Mouse (Mus musculus) kidney, postnatal 0 days (tissue): ENCODE measurements at regions not wholly inside any gene's neighbourhood (a gene's known extent, or its start where the extent isn't known, plus 50 kb on each side); places are given as distances from the start of the nearest gene placed in this dataset.

Source experiments
- ATAC-seq: fragments of 200-750 bp; cut with Nextera tagmentation; replicated peaks from 2 replicates; pipeline ENCODE4 v1.8.0; 2017; ENCODE audit warnings: low read depth, moderate number of reproducible peaks, moderate TSS enrichment, moderate library complexity; ENCODE audit not compliant: low FRiP score
- DNase-seq: peaks from one replicate; pipeline ENCODE4 v3.0.0-alpha.2; 2016; ENCODE audit warnings: low spot score
- H3K27ac ChIP-seq: fragments of 300-500 bp; sonication (generic); 2 replicates; pipeline ENCODE4 v1.5.1; 2014; ENCODE audit warnings: mild to moderate bottlenecking
- H3K27me3 ChIP-seq: fragments of 300-500 bp; sonication (generic); 2 replicates; pipeline ENCODE4 v1.6.1; 2014; ENCODE audit warnings: low read length, mixed read lengths; ENCODE audit not compliant: insufficient read depth
- H3K36me3 ChIP-seq: fragments of 300-500 bp; sonication (generic); 2 replicates; pipeline ENCODE4 v1.6.1; 2014; ENCODE audit warnings: low read length, mixed read lengths; ENCODE audit not compliant: insufficient read depth
- H3K4me1 ChIP-seq: fragments of 300-500 bp; sonication (generic); replicated peaks from 2 replicates; pipeline ENCODE4 v1.6.1; 2014; ENCODE audit warnings: antibody characterized with exemption, low read length, mixed read lengths; ENCODE audit not compliant: insufficient read depth
- H3K4me2 ChIP-seq: fragments of 300-500 bp; sonication (generic); 2 replicates; pipeline ENCODE4 v1.6.1; 2014; ENCODE audit warnings: mild to moderate bottlenecking, low read length, moderate library complexity, mixed read lengths
- H3K4me3 ChIP-seq: fragments of 300-500 bp; sonication (generic); replicated peaks from 2 replicates; pipeline ENCODE4 v1.5.1; 2014; ENCODE audit warnings: low read depth, low read length
- H3K9ac ChIP-seq: fragments of 300-500 bp; sonication (generic); 2 replicates; pipeline ENCODE4 v1.6.1; 2014; ENCODE audit warnings: low read depth, low read length
- H3K9me3 ChIP-seq: fragments of 300-500 bp; sonication (generic); replicated peaks from 2 replicates; pipeline ENCODE4 v1.6.1; 2016; ENCODE audit warnings: low read length, inconsistent platforms, mixed read lengths
- CTCF ChIP-seq: IDR thresholded peaks from 2 replicates; pipeline ENCODE4 v1.5.1; 2016; ENCODE audit warnings: antibody characterized with exemption, low read depth, mild to moderate bottlenecking, moderate library complexity
- WGBS: fragments of 180-500 bp; shearing (Covaris S2); extraction: QIAGEN DNeasy Blood & Tissue Kit; methylation state at CpG from one replicate; pipeline ENCODE4 v1.1.7; 2014; 5-methylcytosine and 5-hydroxymethylcytosine counted together

GRCm38 (mm10) chr3:39425643-39426016 lies 538.9 kb downstream of the Fat4 start:
- DNase-seq (no peak), ATAC-seq (no peak)
- H3K27me3 ChIP-seq: no peaks in the 10 kb centered on the region
- H3K4me3 ChIP-seq: no peak overlapping the region
- no peaks in the 10 kb centered on the region for H3K36me3 ChIP-seq
- H3K4me1 ChIP-seq: no peaks in the 10 kb centered on the region
- H3K27ac ChIP-seq: no peak overlapping the region
- H3K9ac ChIP-seq: no peak overlapping the region
- H3K9me3 ChIP-seq: no peaks in the 10 kb centered on the region
- WGBS: 68% methylated on average over 2 of the region's 2 CpGs
- no peak overlapping the region for H3K4me2 ChIP-seq
- no peak for TF ChIP-seq CTCF

DNA sequence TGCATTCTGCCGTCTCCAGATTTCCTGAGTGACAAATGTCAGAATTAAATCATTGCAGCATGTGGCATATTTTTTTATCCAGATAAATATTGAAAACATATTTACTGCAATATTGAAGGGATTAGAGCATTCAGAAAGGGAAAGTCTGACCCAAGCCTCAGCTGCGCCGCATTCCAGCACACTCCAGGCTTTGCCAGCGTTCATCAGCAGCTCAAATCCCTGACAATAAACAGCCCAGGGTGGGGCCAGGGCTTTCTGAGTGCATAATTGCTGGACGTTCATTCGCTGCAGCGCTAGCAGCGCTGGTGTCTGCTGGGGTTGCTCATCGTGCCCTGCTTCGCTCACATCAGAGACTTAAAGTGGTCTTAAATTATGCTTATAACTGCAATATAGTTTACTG lies 556.6 kb downstream of the Fat4 start:
- Histone ChIP-seq H3K9me3 (no peaks in the 10 kb centered on the region), H3K4me3 (no peak overlapping the region), H3K27ac (no peak overlapping the region), H3K4me1 (no peaks in the 10 kb centered on the region), H3K36me3 (no peaks in the 10 kb centered on the region), H3K27me3 (no peaks in the 10 kb centered on the region), H3K4me2 (no peak overlapping the region), H3K9ac (no peak overlapping the region)
- no peak for TF ChIP-seq CTCF
- ATAC-seq: no peak
- no peak for DNase-seq
- 67% methylated on average over 10 of the region's 10 CpGs for WGBS

- no peak overlapping the region for H3K4me3 ChIP-seq
- H3K36me3 ChIP-seq: no peaks in the 10 kb centered on the region
- H3K4me2 ChIP-seq: no peak overlapping the region
- TF ChIP-seq CTCF: no peak
- H3K9ac ChIP-seq: no peak overlapping the region
- DNase-seq (peak; percentile 18), ATAC-seq (no peak)
- H3K9me3 ChIP-seq: no peaks in the 10 kb centered on the region
- H3K4me1 ChIP-seq: no peaks in the 10 kb centered on the region
- no peak overlapping the region for H3K27ac ChIP-seq
- H3K27me3 ChIP-seq: no peaks in the 10 kb centered on the region
Measured at GRCm38 (mm10) chr3:39455650-39456049, 568.9 kb downstream of the Fat4 start.

GRCm38 (mm10) chr3:39460183-39460888 lies 573.6 kb downstream of the Fat4 start:
- H3K4me2 ChIP-seq: peak overlapping the region; percentile 23
- no peaks in the 10 kb centered on the region for H3K27me3 ChIP-seq
- no peaks in the 10 kb centered on the region for H3K9me3 ChIP-seq
- WGBS: 49% methylated on average over 14 of the region's 14 CpGs
- no peak overlapping the region for H3K27ac ChIP-seq
- no peak overlapping the region for H3K9ac ChIP-seq
- no peak overlapping the region for H3K4me3 ChIP-seq
- ATAC-seq (no peak), DNase-seq (no peak)
- no peak for TF ChIP-seq CTCF
- H3K4me1 ChIP-seq: no peaks in the 10 kb centered on the region
- no peaks in the 10 kb centered on the region for H3K36me3 ChIP-seq

DNA sequence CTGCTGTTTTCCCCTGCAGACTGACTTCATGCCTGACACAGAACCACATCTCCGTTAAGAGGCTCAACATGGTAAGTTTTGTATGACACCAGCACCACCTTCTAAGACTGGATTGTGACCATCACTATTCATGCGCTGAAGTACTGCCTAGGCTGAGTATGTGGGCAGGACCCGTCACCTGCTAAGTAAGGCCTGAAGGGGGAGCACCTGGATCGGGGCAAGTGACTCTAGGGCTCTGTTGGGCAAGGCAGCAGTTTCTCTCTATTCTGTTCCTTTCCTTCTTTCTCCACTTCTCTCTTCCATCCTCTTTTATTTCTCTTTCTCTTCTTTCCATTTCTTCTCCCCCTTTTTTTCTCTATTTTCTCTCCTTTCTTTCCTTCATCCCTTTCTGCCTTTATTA lies 574.8 kb downstream of the Fat4 start:
- Histone ChIP-seq H3K9ac (no peak overlapping the region), H3K4me3 (no peak overlapping the region), H3K4me1 (no peaks in the 10 kb centered on the region), H3K27ac (no peak overlapping the region), H3K36me3 (no peaks in the 10 kb centered on the region), H3K27me3 (no peaks in the 10 kb centered on the region), H3K4me2 (no peak overlapping the region), H3K9me3 (no peaks in the 10 kb centered on the region)
- TF ChIP-seq CTCF: peak; percentile 23; the same call in 1 of the 2 replicates
- no peak for ATAC-seq
- WGBS: 87% methylated on average over 4 of the region's 4 CpGs
- no peak for DNase-seq

GRCm38 (mm10) chr3:39465811-39466210 lies 579.1 kb downstream of the Fat4 start:
- no peak for DNase-seq
- Histone ChIP-seq H3K9me3 (no peaks in the 10 kb centered on the region), H3K4me1 (no peaks in the 10 kb centered on the region), H3K36me3 (no peaks in the 10 kb centered on the region), H3K27me3 (no peaks in the 10 kb centered on the region), H3K9ac (no peak overlapping the region), H3K4me2 (no peak overlapping the region), H3K27ac (no peak overlapping the region), H3K4me3 (no peak overlapping the region)
- TF ChIP-seq CTCF: no peak
- no peak for ATAC-seq
- 70% methylated on average over 3 of the region's 3 CpGs for WGBS

GRCm38 (mm10) chr3:39489392-39489791 lies 602.7 kb downstream of the Fat4 start:
- Histone ChIP-seq H3K36me3 (no peaks in the 10 kb centered on the region), H3K9ac (no peak overlapping the region), H3K4me1 (no peaks in the 10 kb centered on the region), H3K27me3 (no peaks in the 10 kb centered on the region), H3K4me3 (no peak overlapping the region), H3K4me2 (no peak overlapping the region), H3K27ac (no peak overlapping the region), H3K9me3 (no peaks in the 10 kb centered on the region)
- no peak for TF ChIP-seq CTCF
- DNase-seq (no peak), ATAC-seq (no peak)
- 83% methylated on average over 7 of the region's 7 CpGs for WGBS
